Mouse (Mus musculus): ENCODE measurements around the gene Jpt1. TPM values are rescaled to one million over a fixed set of nuclear protein-coding genes. Genes with fewer than 3 reads are reported as not detected.

Gene Jpt1
- polyA plus RNA-seq, 1 experiment from 2014 or later, result 990 TPM

GRCm38 (mm10) chr11:115448998-115449397 lies 65.2 kb downstream of the Jpt1 start:
- DNase-seq (ENCODE audit: low spot score), result no peak
- Histone ChIP-seq H3K36me3 (ENCODE audit: control insufficient read depth, insufficient read depth, low read length) (no peaks in the 10 kb centered on the region), H3K9me3 (ENCODE audit: control insufficient read depth, low read length) (no peaks in the 10 kb centered on the region), H3K4me2 (replicated peaks; ENCODE audit: low read depth, low read length) (no peak overlapping the region), H3K27me3 (ENCODE audit: control insufficient read depth, insufficient read depth, low read length) (no peaks in the 10 kb centered on the region), H3K27ac (ENCODE audit: low read depth, low read length) (no peak overlapping the region), H3K4me3 (ENCODE audit: low read depth, low read length) (no peak overlapping the region), H3K9ac (ENCODE audit: low read depth, low read length) (no peak overlapping the region), H3K4me1 (replicated peaks; ENCODE audit: control insufficient read depth, insufficient read depth, low read length) (no peaks in the 10 kb centered on the region)
- no peak for ATAC-seq (ENCODE audit: low FRiP score)
- 54% methylated on average over 7 of the region's 7 CpGs for WGBS

DNA sequence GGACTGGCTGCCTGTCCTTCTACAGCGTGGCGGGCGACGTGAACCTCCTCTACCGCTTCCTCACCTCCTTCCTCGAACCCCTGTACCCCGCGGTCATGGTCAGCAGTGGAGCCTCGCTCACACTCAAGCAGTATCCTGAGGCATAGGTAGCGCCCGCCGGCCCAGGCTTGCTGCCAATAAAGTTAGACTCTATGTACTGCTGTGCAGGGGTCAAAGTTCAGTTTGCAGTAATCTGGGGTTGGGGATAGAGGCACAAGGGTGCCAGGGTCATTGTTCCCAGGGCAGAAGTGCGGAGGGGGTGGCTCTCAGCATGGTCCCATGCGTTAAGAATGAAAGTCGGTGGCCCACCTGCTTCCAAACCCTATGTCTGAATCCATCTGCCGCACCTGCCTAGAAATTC lies 66.1 kb downstream of the Jpt1 start:
- H3K27me3 ChIP-seq (ENCODE audit: control insufficient read depth, insufficient read depth, low read length), result no peaks in the 10 kb centered on the region
- no peak for ATAC-seq (ENCODE audit: low FRiP score)
- H3K9ac ChIP-seq (ENCODE audit: low read depth, low read length), result no peak overlapping the region
- H3K9me3 ChIP-seq (ENCODE audit: control insufficient read depth, low read length), result no peaks in the 10 kb centered on the region
- WGBS, result 81% methylated on average over 16 of the region's 16 CpGs
- H3K4me2 ChIP-seq (replicated peaks; ENCODE audit: low read depth, low read length), result no peak overlapping the region
- no peak overlapping the region for H3K4me3 ChIP-seq (ENCODE audit: low read depth, low read length)
- no peak overlapping the region for H3K27ac ChIP-seq (ENCODE audit: low read depth, low read length)
- no peaks in the 10 kb centered on the region for H3K36me3 ChIP-seq (ENCODE audit: control insufficient read depth, insufficient read depth, low read length)
- no peak for DNase-seq (ENCODE audit: low spot score)
- H3K4me1 ChIP-seq (replicated peaks; ENCODE audit: control insufficient read depth, insufficient read depth, low read length), result no peaks in the 10 kb centered on the region

Other genes with a start within 250 kb of the Jpt1 start
- 0.25 and 0.43 TPM in 2 replicates for gene Grin2c, start 247.1 kb downstream of the Jpt1 start, polyA plus RNA-seq (2014; fragmentation: Nextera tagmentation; extraction: Ambion mirVana)
- gene Fdxr, start 237.3 kb downstream of the Jpt1 start, polyA plus RNA-seq (2014; fragmentation: Nextera tagmentation; extraction: Ambion mirVana), result 11.6 and 14.9 TPM in 2 replicates
- gene Fads6, start 216.7 kb downstream of the Jpt1 start, polyA plus RNA-seq (2014; fragmentation: Nextera tagmentation; extraction: Ambion mirVana), result 0.40 and 0.52 TPM in 2 replicates
- gene Otop2, start 207.2 kb downstream of the Jpt1 start, polyA plus RNA-seq (2014; fragmentation: Nextera tagmentation; extraction: Ambion mirVana), result not detected in 2 replicates
- 0.05 TPM in 1 of 2 replicates, not detected in the other for gene Ush1g, start 192.3 kb downstream of the Jpt1 start, polyA plus RNA-seq (2014; fragmentation: Nextera tagmentation; extraction: Ambion mirVana)
- 0.15 and 0.20 TPM in 2 replicates for gene Otop3, start 179.7 kb downstream of the Jpt1 start, polyA plus RNA-seq (2014; fragmentation: Nextera tagmentation; extraction: Ambion mirVana)
- gene Hid1, start 146.6 kb downstream of the Jpt1 start, polyA plus RNA-seq (2014; fragmentation: Nextera tagmentation; extraction: Ambion mirVana), result 10.9 and 15.3 TPM in 2 replicates
- gene Cdr2l, start 132.5 kb downstream of the Jpt1 start, polyA plus RNA-seq (2014; fragmentation: Nextera tagmentation; extraction: Ambion mirVana), result 19.0 and 20.0 TPM in 2 replicates
- gene Mrpl58, start 110.6 kb downstream of the Jpt1 start, polyA plus RNA-seq (2014; fragmentation: Nextera tagmentation; extraction: Ambion mirVana), result 226 and 243 TPM in 2 replicates
- gene Atp5h, start 94.4 kb downstream of the Jpt1 start, polyA plus RNA-seq (2014; fragmentation: Nextera tagmentation; extraction: Ambion mirVana), result 899 and 905 TPM in 2 replicates
- 21.0 and 27.5 TPM in 2 replicates for gene Kctd2, start 94.3 kb downstream of the Jpt1 start, polyA plus RNA-seq (2014; fragmentation: Nextera tagmentation; extraction: Ambion mirVana)
- not detected in 2 replicates for gene Trim80, start 73.8 kb downstream of the Jpt1 start, polyA plus RNA-seq (2014; fragmentation: Nextera tagmentation; extraction: Ambion mirVana)
- gene Slc16a5, start 51.9 kb downstream of the Jpt1 start, polyA plus RNA-seq (2014; fragmentation: Nextera tagmentation; extraction: Ambion mirVana), result 0.11 TPM in 1 of 2 replicates, not detected in the other
- 7.5 and 9.0 TPM in 2 replicates for gene Armc7, start 38.7 kb downstream of the Jpt1 start, polyA plus RNA-seq (2014; fragmentation: Nextera tagmentation; extraction: Ambion mirVana)
- gene Nt5c, start 22.5 kb downstream of the Jpt1 start, polyA plus RNA-seq (2014; fragmentation: Nextera tagmentation; extraction: Ambion mirVana), result 75.8 and 84.6 TPM in 2 replicates
- 1,523 and 1,527 TPM in 2 replicates for gene Sumo2, start 21.9 kb upstream of the Jpt1 start, polyA plus RNA-seq (2014; fragmentation: Nextera tagmentation; extraction: Ambion mirVana)
- gene Nup85, start 50.0 kb upstream of the Jpt1 start, polyA plus RNA-seq (2014; fragmentation: Nextera tagmentation; extraction: Ambion mirVana), result 156 and 175 TPM in 2 replicates
- 93.3 and 105 TPM in 2 replicates for gene Mrps7, start 89.5 kb upstream of the Jpt1 start, polyA plus RNA-seq (2014; fragmentation: Nextera tagmentation; extraction: Ambion mirVana)
- 24.7 and 25.1 TPM in 2 replicates for gene Gga3, start 89.7 kb upstream of the Jpt1 start, polyA plus RNA-seq (2014; fragmentation: Nextera tagmentation; extraction: Ambion mirVana)
- 14.2 and 17.7 TPM in 2 replicates for gene Mif4gd, start 98.6 kb upstream of the Jpt1 start, polyA plus RNA-seq (2014; fragmentation: Nextera tagmentation; extraction: Ambion mirVana)
- gene Slc25a19, start 113.9 kb upstream of the Jpt1 start, polyA plus RNA-seq (2014; fragmentation: Nextera tagmentation; extraction: Ambion mirVana), result 24.9 and 27.1 TPM in 2 replicates
- gene Grb2, start 194.2 kb upstream of the Jpt1 start, polyA plus RNA-seq (2014; fragmentation: Nextera tagmentation; extraction: Ambion mirVana), result 76.7 and 79.2 TPM in 2 replicates

All from hindbrain, embryonic 11.5 days (tissue).